Mouse (Mus musculus): ENCODE measurements around the gene Timm8a1. TPM values are rescaled to one million over a fixed set of nuclear protein-coding genes. Genes with fewer than 3 reads are reported as not detected.

Gene Timm8a1
- polyA plus RNA-seq (2015; fragmentation: Nextera tagmentation; extraction: Ambion mirVana), result 24.7 and 24.9 TPM in 2 replicates

GRCm38 (mm10) chrX:134541145-134541954, at the start of gene Timm8a1:
Timm8a1 (minus strand) TSS chrX:134541865.
- Histone ChIP-seq H3K4me3 (ENCODE audit: low read depth, low read length) (peak within 1 kb of the TSS; percentile 51), H3K9ac (replicated peaks; ENCODE audit: low read depth) (peak within 1 kb of the TSS; percentile 34; the same call in 1 of the 2 replicates), H3K4me1 (ENCODE audit: insufficient read depth, low read depth, low read length) (no peaks in the 10 kb centered on the region), H3K27me3 (replicated peaks; ENCODE audit: insufficient read depth, low read length) (no peaks in the 10 kb centered on the region), H3K27ac (ENCODE audit: low read length) (peak within 1 kb of the TSS; percentile 87), H3K9me3 (ENCODE audit: low read length) (no peaks in the 10 kb centered on the region), H3K36me3 (ENCODE audit: insufficient read depth, low read length) (no peaks in the 10 kb centered on the region), H3K4me2 (replicated peaks; ENCODE audit: low read depth, low read length) (peak within 1 kb of the TSS; percentile 65)
- TF ChIP-seq CTCF (IDR thresholded peaks at IDR 0.05) (no peak), EP300 (IDR thresholded peaks at IDR 0.05) (no peak)
- WGBS, result 14% methylated on average over 25 of the region's 61 CpGs
- peak; percentile 66 for DNase-seq (ENCODE audit: low spot score)
- ATAC-seq, result peak; percentile 97

GRCm38 (mm10) chrX:134589836-134590235, 48.2 kb upstream of the Timm8a1 start:
- DNase-seq (ENCODE audit: low spot score), result no peak
- WGBS, result 47% methylated on average over 5 of the region's 5 CpGs

GRCm38 (mm10) chrX:134588997-134589396, 47.3 kb upstream of the Timm8a1 start:
- Histone ChIP-seq H3K27me3 (replicated peaks; ENCODE audit: insufficient read depth, low read length) (no peaks in the 10 kb centered on the region), H3K27ac (ENCODE audit: low read length) (no peak overlapping the region), H3K36me3 (ENCODE audit: insufficient read depth, low read length) (no peaks in the 10 kb centered on the region), H3K9ac (replicated peaks; ENCODE audit: low read depth) (no peak overlapping the region), H3K9me3 (ENCODE audit: low read length) (no peaks in the 10 kb centered on the region), H3K4me1 (ENCODE audit: insufficient read depth, low read depth, low read length) (no peaks in the 10 kb centered on the region), H3K4me2 (replicated peaks; ENCODE audit: low read depth, low read length) (no peak overlapping the region), H3K4me3 (ENCODE audit: low read depth, low read length) (no peak overlapping the region)
- no peak for TF ChIP-seq EP300 (IDR thresholded peaks at IDR 0.05)
- TF ChIP-seq CTCF (IDR thresholded peaks at IDR 0.05), result no peak
- 86% methylated on average over 3 of the region's 3 CpGs for WGBS
- ATAC-seq (no peak), DNase-seq (ENCODE audit: low spot score) (no peak)

More at GRCm38 (mm10) chrX:134589836-134590235, 48.2 kb upstream of the Timm8a1 start:
- no peak overlapping the region for H3K4me3 ChIP-seq (ENCODE audit: low read depth, low read length)
- no peaks in the 10 kb centered on the region for H3K27me3 ChIP-seq (replicated peaks; ENCODE audit: insufficient read depth, low read length)
- no peak overlapping the region for H3K4me2 ChIP-seq (replicated peaks; ENCODE audit: low read depth, low read length)
- H3K9ac ChIP-seq (replicated peaks; ENCODE audit: low read depth), result no peak overlapping the region
- no peak overlapping the region for H3K27ac ChIP-seq (ENCODE audit: low read length)
- no peaks in the 10 kb centered on the region for H3K9me3 ChIP-seq (ENCODE audit: low read length)
- TF ChIP-seq EP300 (IDR thresholded peaks at IDR 0.05) (no peak), CTCF (IDR thresholded peaks at IDR 0.05) (no peak)
- no peaks in the 10 kb centered on the region for H3K4me1 ChIP-seq (ENCODE audit: insufficient read depth, low read depth, low read length)
- H3K36me3 ChIP-seq (ENCODE audit: insufficient read depth, low read length), result no peaks in the 10 kb centered on the region
- ATAC-seq, result no peak

GRCm38 (mm10) chrX:134588261-134588660, 46.6 kb upstream of the Timm8a1 start:
- Histone ChIP-seq H3K36me3 (ENCODE audit: insufficient read depth, low read length) (no peaks in the 10 kb centered on the region), H3K9ac (replicated peaks; ENCODE audit: low read depth) (no peak overlapping the region), H3K27me3 (replicated peaks; ENCODE audit: insufficient read depth, low read length) (no peaks in the 10 kb centered on the region), H3K4me1 (ENCODE audit: insufficient read depth, low read depth, low read length) (no peaks in the 10 kb centered on the region), H3K4me2 (replicated peaks; ENCODE audit: low read depth, low read length) (no peak overlapping the region), H3K27ac (ENCODE audit: low read length) (no peak overlapping the region), H3K9me3 (ENCODE audit: low read length) (no peaks in the 10 kb centered on the region), H3K4me3 (ENCODE audit: low read depth, low read length) (no peak overlapping the region)
- no peak for DNase-seq (ENCODE audit: low spot score)
- 74% methylated on average over 4 of the region's 4 CpGs for WGBS
- TF ChIP-seq EP300 (IDR thresholded peaks at IDR 0.05) (no peak), CTCF (IDR thresholded peaks at IDR 0.05) (no peak)
- ATAC-seq, result no peak

GRCm38 (mm10) chrX:134586447-134586846, 44.8 kb upstream of the Timm8a1 start:
- H3K27ac ChIP-seq (ENCODE audit: low read length), result 0 out of 2 replicates have a peak overlapping the region, but pooled peaks have one; percentile 76
- DNase-seq (ENCODE audit: low spot score), result no peak

DNA sequence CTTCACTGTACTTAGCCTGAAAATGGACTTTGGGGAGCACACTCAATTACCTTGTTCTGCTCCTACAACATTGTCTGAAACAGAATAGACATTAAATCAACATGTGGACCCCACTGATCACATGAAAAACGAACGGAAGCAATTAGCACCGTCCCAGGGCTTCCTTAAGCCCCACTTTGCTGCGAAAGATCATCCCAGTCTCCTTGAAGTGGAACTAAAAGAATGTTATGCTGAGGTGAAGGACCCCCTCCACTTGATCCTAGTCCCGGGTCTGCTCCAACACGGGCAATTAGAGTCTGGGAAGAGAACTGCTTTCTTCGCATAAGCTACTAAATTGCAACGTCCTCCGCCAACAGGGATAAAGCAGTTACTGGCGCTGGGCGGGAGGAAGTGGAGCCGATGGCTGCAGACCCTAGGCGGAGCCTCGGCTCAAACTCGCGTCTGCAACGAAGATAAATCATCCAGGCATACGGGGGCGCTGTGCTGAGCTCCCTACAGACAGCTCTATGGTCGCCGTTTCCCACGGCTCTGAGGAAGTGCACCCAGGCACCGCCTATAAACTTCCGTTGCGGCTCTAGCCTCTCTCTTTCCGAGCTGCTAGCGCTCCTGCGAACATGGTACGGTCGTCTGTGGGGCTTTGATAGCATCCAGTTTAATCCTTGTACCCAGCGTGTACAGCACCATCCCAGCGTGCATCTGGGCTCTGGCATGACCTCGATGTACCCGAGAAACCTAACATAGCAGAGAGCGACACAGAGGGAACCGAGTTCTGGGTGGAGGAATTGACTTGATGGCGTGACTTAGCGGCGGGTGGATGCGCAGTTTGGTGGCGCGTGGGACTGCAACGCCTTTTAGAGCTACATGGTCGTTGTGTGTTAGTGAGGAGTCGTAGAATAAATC, 43.7 kb upstream of the Timm8a1 start, which contains the start of gene Rpl36a:
TSS of gene Rpl36a (plus strand) at position 552 of the 900 bp plus-strand sequence.
- H3K36me3 ChIP-seq (ENCODE audit: insufficient read depth, low read length), result no peaks in the 10 kb centered on the region
- peak; percentile 94 for DNase-seq (ENCODE audit: low spot score)
- peak; percentile 98 for ATAC-seq
- peak within 1 kb of the TSS; percentile 32 for H3K9ac ChIP-seq (replicated peaks; ENCODE audit: low read depth)
- no peaks in the 10 kb centered on the region for H3K27me3 ChIP-seq (replicated peaks; ENCODE audit: insufficient read depth, low read length)
- no peaks in the 10 kb centered on the region for H3K9me3 ChIP-seq (ENCODE audit: low read length)
- peak within 1 kb of the TSS; percentile 76 for H3K27ac ChIP-seq (ENCODE audit: low read length)
- peak; percentile 76 for TF ChIP-seq CTCF (IDR thresholded peaks at IDR 0.05)
- peak; percentile 44 for TF ChIP-seq EP300 (IDR thresholded peaks at IDR 0.05)
- 13% methylated on average over 45 of the region's 45 CpGs for WGBS
- H3K4me2 ChIP-seq (replicated peaks; ENCODE audit: low read depth, low read length), result peak within 1 kb of the TSS; percentile 53
- no peaks in the 10 kb centered on the region for H3K4me1 ChIP-seq (ENCODE audit: insufficient read depth, low read depth, low read length)
- peak within 1 kb of the TSS; percentile 43 for H3K4me3 ChIP-seq (ENCODE audit: low read depth, low read length)

More at GRCm38 (mm10) chrX:134586447-134586846, 44.8 kb upstream of the Timm8a1 start:
- Histone ChIP-seq H3K36me3 (ENCODE audit: insufficient read depth, low read length) (no peaks in the 10 kb centered on the region), H3K4me2 (replicated peaks; ENCODE audit: low read depth, low read length) (peak overlapping the region; percentile 53), H3K27me3 (replicated peaks; ENCODE audit: insufficient read depth, low read length) (no peaks in the 10 kb centered on the region), H3K9ac (replicated peaks; ENCODE audit: low read depth) (peak overlapping the region; percentile 32), H3K4me1 (ENCODE audit: insufficient read depth, low read depth, low read length) (no peaks in the 10 kb centered on the region), H3K4me3 (ENCODE audit: low read depth, low read length) (peak overlapping the region; percentile 43), H3K9me3 (ENCODE audit: low read length) (no peaks in the 10 kb centered on the region)
- WGBS, result 25% methylated on average over 8 of the region's 8 CpGs
- TF ChIP-seq CTCF (IDR thresholded peaks at IDR 0.05), result no peak
- TF ChIP-seq EP300 (IDR thresholded peaks at IDR 0.05), result no peak
- ATAC-seq, result no peak

Data from lung, postnatal 0 days (tissue).